Mouse (Mus musculus): Measurements from ENCODE around the gene Fkbp8.

The Fkbp8 gene

DNA sequence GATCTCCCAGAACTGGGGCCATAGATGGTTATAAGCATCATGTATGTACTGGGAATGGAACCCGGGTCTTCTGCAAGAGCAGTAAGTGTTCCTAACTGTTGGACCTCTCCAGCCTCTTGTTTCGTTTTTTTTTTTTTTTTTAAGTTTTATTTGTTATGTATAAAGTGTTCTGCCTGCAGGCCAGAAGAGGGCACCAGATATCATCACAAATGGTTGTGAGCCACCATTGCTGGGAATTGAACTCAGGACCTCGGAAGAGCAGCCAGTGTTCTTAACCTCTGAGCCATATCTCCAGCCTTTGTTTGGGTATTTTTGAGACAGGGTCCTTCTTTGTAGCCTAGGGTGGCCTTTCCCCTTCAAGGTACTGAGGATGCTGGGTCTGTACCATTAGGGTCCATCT is 31.5 kb downstream of the Fkbp8 start:
- DNase-seq (ENCODE audit: low spot score): no peak

DNA sequence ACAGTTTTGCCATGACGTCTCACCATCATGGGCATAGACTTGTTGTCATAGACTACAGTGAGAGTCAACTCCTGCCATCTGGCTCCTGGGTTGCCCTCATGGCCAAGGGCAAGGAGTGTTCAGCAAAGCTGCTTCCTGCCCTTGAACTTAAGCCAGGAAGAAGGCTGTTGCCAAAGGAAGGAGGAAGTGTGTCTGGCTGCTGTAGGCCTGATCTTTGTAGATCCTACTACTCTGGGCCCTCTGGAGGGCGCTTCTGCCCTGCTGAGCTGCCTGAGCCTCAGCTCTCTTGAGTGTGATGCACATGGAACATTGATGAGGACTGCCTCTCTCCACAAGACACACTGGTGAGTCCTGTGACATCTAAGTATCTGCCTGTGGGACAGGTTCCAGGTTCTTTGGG is 32.6 kb downstream of the Fkbp8 start:
- no peak for DNase-seq (ENCODE audit: low spot score)

DNA sequence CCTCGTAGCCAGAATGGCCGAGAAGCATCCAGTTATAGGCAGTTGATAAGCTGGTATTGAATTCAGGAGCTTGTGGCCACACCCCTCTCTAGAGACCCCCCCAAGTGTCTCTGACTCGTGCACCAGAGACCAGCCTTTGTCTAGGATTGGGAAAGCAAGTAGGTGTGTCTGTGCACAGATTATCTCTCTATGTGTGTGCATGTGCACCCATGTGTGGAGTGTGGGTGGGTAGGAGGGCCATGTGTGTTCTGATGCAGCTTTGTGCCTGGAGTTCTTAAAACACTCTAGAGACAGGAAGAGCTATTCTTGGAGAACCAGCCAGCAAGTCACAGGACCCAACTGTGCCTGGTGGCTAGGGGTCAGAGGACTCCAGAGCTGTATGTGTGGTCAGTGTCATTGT is 33.0 kb downstream of the Fkbp8 start:
- no peak for DNase-seq (ENCODE audit: low spot score)

DNA sequence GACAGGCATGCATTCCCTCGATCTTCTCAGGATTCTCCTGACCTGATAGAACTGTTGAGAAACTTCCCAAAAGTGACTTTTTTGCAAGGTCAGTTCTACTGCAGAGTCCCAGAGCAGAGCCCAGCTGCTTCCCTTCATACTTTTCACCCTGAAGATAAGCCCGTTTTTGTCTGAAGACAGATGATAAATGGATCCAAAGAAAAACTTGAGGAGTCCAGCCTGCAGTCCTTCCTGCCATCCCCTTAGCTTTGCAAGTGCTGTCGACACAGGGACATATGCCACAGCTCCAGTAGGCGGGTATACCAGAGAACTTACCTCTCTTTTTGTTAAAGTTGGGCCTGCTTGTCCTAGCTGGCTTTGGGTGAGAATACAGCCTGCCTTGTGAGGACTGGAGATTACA is 33.8 kb downstream of the Fkbp8 start:
- no peak for DNase-seq (ENCODE audit: low spot score)

DNA sequence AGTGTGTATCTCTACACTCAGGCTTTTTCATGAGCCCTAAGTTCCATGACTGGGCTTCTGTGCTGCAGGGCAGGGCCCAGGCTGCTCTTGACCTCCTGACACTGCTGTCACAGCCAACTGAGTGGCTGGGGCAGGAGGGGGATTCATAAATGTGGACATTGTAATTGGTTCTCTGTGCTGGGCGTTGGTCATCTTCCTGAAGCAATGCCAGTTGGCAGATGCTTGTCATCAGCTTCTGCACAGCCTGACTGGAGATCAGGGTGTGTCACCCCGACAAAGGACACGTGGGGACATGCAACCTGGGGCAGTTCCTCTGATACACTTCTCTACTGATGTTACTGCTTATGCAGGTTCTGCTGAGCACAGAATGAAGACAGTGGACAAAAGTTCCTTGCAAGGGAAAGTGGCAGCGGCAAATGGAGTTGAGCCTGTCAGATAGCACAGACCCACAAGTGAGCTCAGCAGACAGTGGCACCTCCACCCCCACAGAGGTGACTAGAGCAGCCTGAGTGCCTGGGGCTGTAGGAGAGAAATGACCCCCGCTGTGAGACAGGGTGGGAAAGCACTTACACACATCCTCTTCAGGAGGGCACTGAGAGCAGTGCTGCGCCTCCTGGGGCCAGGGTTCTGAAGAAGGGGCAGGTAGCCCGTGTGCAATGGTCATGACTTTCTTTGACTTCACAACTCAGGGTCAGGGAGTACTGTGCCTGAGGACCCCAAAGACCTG is 34.4 kb downstream of the Fkbp8 start:
- no peak for DNase-seq (ENCODE audit: low spot score)

DNA sequence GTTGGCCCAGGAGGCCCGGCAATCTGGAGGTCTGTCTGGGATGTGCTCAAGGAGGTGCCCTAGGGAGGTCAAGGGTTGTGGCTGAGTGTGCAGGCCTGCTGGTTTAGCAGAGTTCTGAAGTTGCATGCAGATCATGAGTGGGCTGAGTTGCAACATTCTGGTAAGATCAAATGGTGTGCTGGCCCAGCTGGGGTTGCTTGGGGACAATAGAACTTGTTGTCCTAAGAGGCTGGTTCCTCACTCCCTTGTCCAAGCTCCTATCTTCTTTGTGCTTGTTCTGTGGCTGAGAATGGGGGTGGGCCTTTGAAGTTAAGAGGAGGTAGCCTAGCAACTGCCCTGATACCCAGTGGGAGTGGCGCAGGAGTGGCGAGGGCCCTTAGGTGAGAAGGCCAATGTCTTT is 35.3 kb downstream of the Fkbp8 start:
- DNase-seq (ENCODE audit: low spot score): no peak

DNA sequence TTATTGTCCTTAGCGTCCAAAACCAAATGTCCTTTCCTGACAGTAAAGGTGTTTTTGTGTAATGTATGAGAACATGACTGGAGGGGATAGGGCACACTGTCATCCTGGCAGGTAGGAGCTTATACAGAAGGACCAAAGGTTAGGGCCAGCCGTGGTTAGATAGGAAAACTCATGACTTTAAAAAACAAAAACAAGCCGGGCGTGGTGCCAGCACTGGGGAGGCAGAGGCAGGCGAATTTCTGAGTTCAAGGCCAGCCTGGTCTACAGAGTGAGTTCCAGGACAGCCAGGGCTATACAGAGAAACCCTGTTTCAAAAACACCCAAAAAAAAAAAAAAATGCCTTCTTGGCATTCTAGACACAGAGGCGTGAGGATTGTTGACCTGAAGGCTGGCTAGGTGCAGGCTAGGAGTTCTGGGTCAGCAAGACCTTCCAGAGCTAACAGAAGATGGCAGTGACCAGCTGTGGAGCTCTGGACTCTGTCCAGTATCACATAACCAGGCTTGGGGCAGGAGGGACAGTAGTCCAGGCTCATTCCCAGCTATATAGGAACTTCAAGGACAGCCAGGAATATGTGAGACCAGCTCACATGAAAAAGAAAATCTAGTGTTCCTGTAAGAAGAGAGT is 36.4 kb downstream of the Fkbp8 start:
- DNase-seq (ENCODE audit: low spot score): no peak

DNA sequence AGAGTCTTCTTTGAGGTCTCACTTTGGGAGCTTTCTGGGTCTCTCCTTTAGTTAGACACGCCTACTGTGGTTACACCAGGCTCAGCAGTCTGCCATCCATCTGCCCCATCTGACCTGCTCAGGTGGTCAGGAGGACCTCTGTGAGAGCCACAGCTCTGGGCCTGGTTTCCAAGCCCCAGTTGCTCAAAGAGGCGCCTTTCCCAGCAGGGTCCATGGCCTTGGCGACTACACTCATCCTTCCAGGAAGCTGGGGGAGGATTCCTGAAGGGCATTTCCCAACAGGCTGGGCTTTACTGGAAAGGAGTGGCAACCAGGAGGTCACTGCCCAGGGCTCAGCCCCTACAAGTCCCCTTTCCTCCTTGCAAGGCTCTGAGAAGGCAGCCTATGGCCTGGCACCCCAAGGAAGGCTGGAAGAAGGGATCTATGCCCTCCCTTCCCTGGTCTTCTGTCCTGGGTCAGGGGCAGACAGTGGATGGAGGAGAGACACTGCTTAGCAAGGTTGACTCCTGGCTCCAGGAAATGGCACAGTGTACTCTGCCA is 37.2 kb downstream of the Fkbp8 start:
- DNase-seq (ENCODE audit: low spot score): no peak

DNA sequence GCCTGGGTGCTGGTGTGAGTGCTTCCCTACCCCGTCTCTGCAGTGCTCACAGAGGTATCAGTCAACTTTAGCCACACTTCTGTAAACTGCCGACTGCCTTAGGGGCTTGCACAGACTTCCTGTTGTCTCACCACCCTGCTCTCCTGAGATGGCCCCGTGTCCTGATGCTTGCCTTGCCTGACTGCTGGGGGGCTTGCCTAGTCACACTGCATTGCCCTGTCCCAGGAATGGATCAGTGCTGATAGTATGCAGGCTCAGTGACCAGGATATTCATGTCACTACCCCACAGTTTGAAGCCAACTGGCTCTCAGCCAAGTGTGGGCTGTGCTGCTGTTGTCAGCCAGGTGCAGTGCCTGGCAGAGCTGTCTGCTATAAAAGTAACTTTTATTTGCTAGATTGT is 38.0 kb downstream of the Fkbp8 start:
- no peak for DNase-seq (ENCODE audit: low spot score)

DNA sequence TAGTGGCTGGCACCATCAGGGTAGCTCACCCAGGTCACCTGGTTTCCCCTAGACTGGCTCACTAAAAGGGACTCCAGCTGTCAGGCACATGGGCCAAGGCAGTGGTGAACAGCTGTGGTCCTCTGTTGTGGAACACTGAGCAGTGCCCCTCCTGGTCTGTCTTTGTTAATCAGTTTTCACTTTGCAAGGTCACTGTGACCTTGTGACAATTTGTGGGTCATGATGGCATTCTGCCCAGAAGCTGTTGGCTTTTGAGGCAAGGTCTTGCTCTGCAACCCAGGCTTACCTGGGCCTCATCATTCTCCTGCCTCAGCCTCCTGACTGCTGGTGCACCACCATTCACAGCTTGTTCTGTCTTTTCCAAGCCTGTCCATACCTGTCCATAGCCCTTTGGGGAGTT is 42.8 kb downstream of the Fkbp8 start:
- no peak for DNase-seq (ENCODE audit: low spot score)

DNA sequence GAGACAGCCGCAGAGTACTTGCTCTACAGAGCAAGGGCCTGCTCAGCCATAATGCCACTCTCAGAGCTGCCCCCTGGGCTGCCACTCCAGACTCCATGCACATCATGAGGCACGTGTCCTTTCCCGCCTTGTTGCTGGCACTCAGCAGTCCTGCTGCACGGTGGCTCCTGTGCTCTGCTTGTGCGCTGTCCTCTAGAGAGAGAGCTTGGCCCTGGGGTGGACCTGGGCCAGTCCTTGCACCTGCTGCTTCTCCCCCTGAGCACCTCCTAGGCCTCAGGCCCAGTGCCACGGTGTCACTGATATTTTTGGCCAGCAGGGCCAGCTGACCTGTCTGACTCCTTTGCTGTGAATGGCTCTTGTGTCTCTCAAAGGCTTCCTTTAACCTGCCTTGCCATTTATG is 43.5 kb downstream of the Fkbp8 start:
- DNase-seq (ENCODE audit: low spot score): no peak

DNA sequence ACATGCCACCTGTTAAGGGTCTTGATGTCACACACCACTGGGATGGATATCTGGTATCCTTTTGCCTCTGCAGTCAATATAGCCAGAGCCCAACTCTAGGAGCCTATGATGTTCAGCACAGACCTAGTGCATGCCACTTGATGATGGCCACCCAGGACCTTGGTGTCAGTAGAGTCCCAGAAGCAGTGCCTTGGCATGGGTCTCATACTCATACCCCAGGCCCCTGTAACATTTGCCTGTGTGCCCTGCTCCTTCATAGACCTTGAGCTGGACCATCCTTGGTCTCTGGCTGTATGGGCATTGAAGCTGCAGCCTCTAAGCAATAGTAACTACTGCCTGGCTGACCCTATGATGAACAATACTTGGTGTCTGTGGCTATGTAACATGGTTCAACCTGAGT is 46.8 kb downstream of the Fkbp8 start:
- no peak for DNase-seq (ENCODE audit: low spot score)

DNA sequence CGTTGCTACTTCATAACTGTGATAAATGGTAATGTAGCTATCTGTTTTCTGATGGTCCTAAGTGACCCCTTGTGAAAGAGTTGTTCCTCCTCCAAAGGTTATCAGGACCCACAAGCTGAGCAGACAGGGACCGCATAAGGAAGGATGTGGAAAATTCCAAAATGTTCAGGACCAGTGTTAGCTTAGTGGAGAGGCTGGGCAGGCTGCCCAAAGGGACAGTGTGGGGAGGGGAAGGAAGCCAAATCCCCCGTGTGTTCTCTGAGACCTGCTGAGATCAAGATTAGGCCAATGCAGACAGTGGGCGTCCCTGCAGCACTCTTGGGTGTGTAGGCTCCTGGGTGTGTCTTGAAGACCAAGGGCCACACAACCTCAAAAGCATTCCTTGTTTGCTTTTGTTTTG is 47.4 kb downstream of the Fkbp8 start:
- no peak for DNase-seq (ENCODE audit: low spot score)

DNA sequence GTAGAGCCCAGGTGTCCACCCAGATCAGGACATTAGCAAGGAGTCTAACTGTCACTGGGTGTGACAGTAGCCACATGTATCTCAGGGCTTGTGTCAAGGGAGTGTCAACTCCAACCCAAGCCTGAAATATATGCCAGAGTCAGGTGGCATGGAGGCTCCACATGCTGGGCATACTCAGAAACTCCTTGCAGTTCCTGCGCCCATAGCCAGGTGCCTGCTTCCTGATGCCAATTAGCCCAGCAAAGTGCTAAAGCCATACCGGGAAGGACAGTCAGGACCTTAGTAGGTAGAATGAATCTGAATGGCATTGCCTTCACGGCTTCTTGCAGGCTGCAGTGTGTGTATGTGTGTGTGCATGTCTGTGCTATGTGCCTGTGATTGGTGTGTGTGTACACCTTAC is 49.7 kb downstream of the Fkbp8 start:
- no peak for DNase-seq (ENCODE audit: low spot score)

DNA sequence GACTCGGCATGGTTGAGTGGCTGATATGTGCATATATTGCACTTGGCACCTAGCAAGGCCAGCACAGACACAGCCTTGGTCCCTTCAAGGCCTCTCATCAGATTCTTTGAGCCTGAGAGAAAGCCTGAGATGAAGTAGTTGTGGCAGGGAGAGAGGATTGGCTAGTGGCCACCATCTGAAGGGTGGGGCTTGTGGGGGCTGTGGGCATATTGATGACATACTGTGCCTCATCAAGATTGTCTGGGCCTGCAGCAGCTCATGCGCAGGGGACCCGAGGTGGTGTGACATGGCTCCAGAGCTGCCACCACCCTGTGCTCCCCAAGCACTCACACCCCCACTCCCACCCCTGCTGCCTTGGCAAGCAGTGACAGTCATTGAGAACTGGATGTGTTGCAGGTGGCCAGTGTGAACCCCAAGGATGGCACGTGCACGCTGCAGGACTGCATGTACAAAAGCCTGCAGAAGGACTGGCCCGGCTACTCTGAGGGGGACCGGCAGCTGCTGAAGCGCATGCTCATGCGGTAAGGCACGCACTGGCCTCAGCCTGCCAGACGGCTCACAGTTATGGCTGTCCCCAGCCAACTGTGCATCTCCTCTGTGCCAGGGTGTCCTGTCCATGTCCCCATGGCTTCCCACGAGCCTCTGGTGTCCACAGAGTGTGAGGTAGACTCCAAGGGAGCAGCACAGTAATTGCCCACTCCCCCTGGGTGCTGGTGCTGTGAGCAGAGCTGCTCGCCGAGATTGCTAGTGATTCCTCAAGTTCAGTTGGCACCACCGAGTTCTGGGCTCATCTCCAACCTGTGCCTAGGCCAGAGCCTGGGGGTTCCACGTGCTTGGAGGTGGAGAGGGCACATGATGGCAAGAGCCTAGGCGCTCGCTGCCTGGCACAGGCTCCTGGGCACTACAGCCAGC is 56.2 kb downstream of the Fkbp8 start:
- no peak for DNase-seq (ENCODE audit: low spot score)

DNA sequence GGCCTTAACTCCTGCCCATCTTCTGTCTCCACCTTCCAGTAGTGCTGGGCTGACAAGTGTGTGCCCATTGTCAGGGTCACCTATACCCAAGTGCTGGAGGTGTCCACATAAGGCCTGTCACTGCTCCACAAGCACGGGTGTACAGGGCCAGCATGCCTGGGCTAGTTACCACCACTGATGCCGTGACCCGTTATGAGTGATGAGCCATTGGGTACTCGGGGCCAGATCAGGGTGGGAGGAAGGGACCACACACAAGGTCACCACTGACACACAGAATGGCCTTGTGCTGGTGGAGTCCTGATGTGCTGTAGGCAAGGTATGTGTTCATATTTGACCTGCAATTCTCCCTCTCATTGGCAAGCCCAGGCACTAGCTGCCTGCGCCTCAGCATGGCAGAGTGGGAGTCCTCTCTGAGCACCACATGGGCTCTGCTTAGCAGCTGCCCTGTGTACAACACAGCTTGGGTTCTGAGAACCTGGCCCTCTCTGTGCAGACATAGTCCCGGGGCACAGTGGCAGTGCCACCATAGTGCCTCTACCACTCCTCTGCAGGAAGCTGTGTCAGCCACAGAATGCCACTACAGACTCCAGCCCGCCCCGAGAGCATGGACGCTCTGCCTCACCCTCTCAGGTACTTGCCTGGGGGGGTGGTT is 57.2 kb downstream of the Fkbp8 start:
- no peak for DNase-seq (ENCODE audit: low spot score)
